8 mouse cellular contexts compared by ENCODE assay signal in genomic region chr3:152165351-152166098, GRCm38 (mm10). TPM values are rescaled to one million over a fixed set of nuclear protein-coding genes. Genes with fewer than 3 reads are reported as not detected.
DNase-seq lines count a peak whose midpoint lies in the region; ATAC-seq and TF ChIP-seq lines count a peak whose summit lies in the region.

No protein-coding gene starts in this region.

- ATAC-seq in heart, embryonic 13.5 days (ENCODE audit: extremely low read depth, insufficient number of reproducible peaks, low FRiP score, low TSS enrichment), result 0 out of 2 replicates have a peak, but pooled peaks have one; percentile 20
- peak; percentile 81 for ATAC-seq in kidney, embryonic 15.5 days (replicated peaks; ENCODE audit: low FRiP score)
- ATAC-seq in lung, embryonic 14.5 days (ENCODE audit: insufficient read depth), result peak; percentile 51

- 2% methylated on average over 53 of the region's 53 CpGs for WGBS in heart, embryonic 13.5 days
- 2% methylated on average over 52 of the region's 53 CpGs for WGBS in kidney, embryonic 15.5 days
- 4% methylated on average over 53 of the region's 53 CpGs for WGBS in lung, embryonic 14.5 days
- 4% methylated on average over 53 of the region's 53 CpGs for WGBS in olfactory bulb, adult 2 months

- H3K9me3 ChIP-seq in heart, embryonic 13.5 days, result no peaks in the 10 kb centered on the region
- H3K9me3 ChIP-seq in kidney, embryonic 15.5 days (replicated peaks), result no peaks in the 10 kb centered on the region; the same call in 1 of the 2 replicates
- H3K9me3 ChIP-seq in lung, embryonic 14.5 days (ENCODE audit: low read depth, low read length), result no peaks in the 10 kb centered on the region

- H3K36me3 ChIP-seq in heart, embryonic 13.5 days, result no peaks in the 10 kb centered on the region
- no peaks in the 10 kb centered on the region for H3K36me3 ChIP-seq in kidney, embryonic 15.5 days
- no peaks in the 10 kb centered on the region for H3K36me3 ChIP-seq in lung, embryonic 14.5 days (ENCODE audit: insufficient read depth)

- peak overlapping the region; percentile 39; the same call in 1 of the 2 replicates for H3K27ac ChIP-seq in heart, embryonic 13.5 days (replicated peaks)
- H3K27ac ChIP-seq in kidney, embryonic 15.5 days, result peak overlapping the region; percentile 59
- 0 out of 2 replicates have a peak overlapping the region, but pooled peaks have one; percentile 8 for H3K27ac ChIP-seq in lung, embryonic 14.5 days (ENCODE audit: low read depth)
- no peak overlapping the region for H3K27ac ChIP-seq in olfactory bulb, adult 2 months (ENCODE audit: insufficient read depth, low read depth, low read length)

- H3K27me3 ChIP-seq in heart, embryonic 13.5 days (replicated peaks), result peaks cover 19% of the 10 kb centered on the region
- H3K27me3 ChIP-seq in kidney, embryonic 15.5 days, result peaks cover 23% of the 10 kb centered on the region
- H3K27me3 ChIP-seq in lung, embryonic 14.5 days (ENCODE audit: insufficient read depth, low read length), result peaks cover 10% of the 10 kb centered on the region

- peaks cover 47% of the 10 kb centered on the region for H3K4me1 ChIP-seq in heart, embryonic 13.5 days
- H3K4me1 ChIP-seq in kidney, embryonic 15.5 days, result peaks cover 22% of the 10 kb centered on the region
- peaks cover 15% of the 10 kb centered on the region; the same call in 1 of the 2 replicates for H3K4me1 ChIP-seq in lung, embryonic 14.5 days (ENCODE audit: insufficient read depth)
- H3K4me1 ChIP-seq in olfactory bulb, adult 2 months (ENCODE audit: control insufficient read depth, insufficient read depth, low read length), result peaks cover 17% of the 10 kb centered on the region

- peak overlapping the region; percentile 71 for H3K4me3 ChIP-seq in heart, embryonic 13.5 days
- H3K4me3 ChIP-seq in kidney, embryonic 15.5 days (replicated peaks), result peak overlapping the region; percentile 52
- H3K4me3 ChIP-seq in lung, embryonic 14.5 days (ENCODE audit: low read depth, low read length), result peak overlapping the region; percentile 48
- peak overlapping the region; percentile 43 for H3K4me3 ChIP-seq in olfactory bulb, adult 2 months (ENCODE audit: insufficient read depth, low read depth, low read length)

- H3K4me2 ChIP-seq in heart, embryonic 13.5 days, result peak overlapping the region; percentile 98
- peak overlapping the region; percentile 91 for H3K4me2 ChIP-seq in kidney, embryonic 15.5 days
- peak overlapping the region; percentile 96 for H3K4me2 ChIP-seq in lung, embryonic 14.5 days

- peak; percentile 25 to 44 for DNase-seq in left cerebral cortex, adult 18-20 months (ENCODE audit: low spot score in 2 of 2)
- no peak for DNase-seq in left cerebral cortex, adult 11 months (ENCODE audit: low spot score)
- DNase-seq in embryo, embryonic 10.5 days (ENCODE audit: low spot score), result peak; percentile 75
- peak; percentile 62 for DNase-seq in lung, embryonic 14.5 days
- no peak for DNase-seq in layer of hippocampus, adult 9-10 months (ENCODE audit: low spot score)

- no peak for TF ChIP-seq POLR2A in olfactory bulb, adult 2 months (IDR thresholded peaks at IDR 0.05; ENCODE audit: insufficient read depth, low read depth, low read length)

- 0 out of 2 replicates have a peak, but pooled peaks have one; percentile 2 for TF ChIP-seq CTCF in lung, embryonic 14.5 days (IDR thresholded peaks at IDR 0.05; ENCODE audit: low read depth)
- no peak for TF ChIP-seq CTCF in olfactory bulb, adult 2 months (IDR thresholded peaks at IDR 0.05; ENCODE audit: insufficient read depth, low read depth, low read length)

- peak overlapping the region; percentile 86 for H3K9ac ChIP-seq in heart, embryonic 13.5 days
- peak overlapping the region; percentile 53 for H3K9ac ChIP-seq in kidney, embryonic 15.5 days
- H3K9ac ChIP-seq in lung, embryonic 14.5 days, result peak overlapping the region; percentile 55

RNA-seq across cellular contexts. Expression of gene Gipc2, which starts 0.5 kb away (rescaled TPM):
- total RNA-seq in left cerebral cortex, adult 18-20 months (2021), result 1 to 10 TPM; 3.2 to 3.5 TPM
- polyA plus RNA-seq in heart, embryonic 13.5 days (2015; fragmentation: Nextera tagmentation; extraction: Ambion mirVana), result 3.2 and 4.6 TPM in 2 replicates
- 25.4 and 30.4 TPM in 2 replicates for polyA plus RNA-seq in kidney, embryonic 15.5 days (2015; fragmentation: Nextera tagmentation; extraction: Ambion mirVana)
- polyA plus RNA-seq in lung, embryonic 14.5 days (2014; fragmentation: Nextera tagmentation; extraction: Ambion mirVana), result 4.3 and 6.8 TPM in 2 replicates
- not detected in 2 replicates for polyA plus RNA-seq in olfactory bulb, adult 2 months (2012; ENCODE audit: insufficient read depth, insufficient read length, low replicate concordance, missing spikeins)

RNA-seq across cellular contexts. Expression of gene Dnajb4, which starts 44.6 kb away (rescaled TPM):
- 10 to 100 TPM; 74.9 to 82.4 TPM for total RNA-seq in left cerebral cortex, adult 18-20 months (2021)
- polyA plus RNA-seq in heart, embryonic 13.5 days (2015; fragmentation: Nextera tagmentation; extraction: Ambion mirVana), result 38.3 and 47.6 TPM in 2 replicates
- 30.9 and 31.1 TPM in 2 replicates for polyA plus RNA-seq in kidney, embryonic 15.5 days (2015; fragmentation: Nextera tagmentation; extraction: Ambion mirVana)
- 33.7 and 36.8 TPM in 2 replicates for polyA plus RNA-seq in lung, embryonic 14.5 days (2014; fragmentation: Nextera tagmentation; extraction: Ambion mirVana)
- not detected in 2 replicates for polyA plus RNA-seq in olfactory bulb, adult 2 months (2012; ENCODE audit: insufficient read depth, insufficient read length, low replicate concordance, missing spikeins)

RNA-seq across cellular contexts. Expression of gene Fubp1, which starts 44.7 kb away (rescaled TPM):
- 100 to 1,000 TPM; 116 to 121 TPM for total RNA-seq in left cerebral cortex, adult 18-20 months (2021)
- polyA plus RNA-seq in heart, embryonic 13.5 days (2015; fragmentation: Nextera tagmentation; extraction: Ambion mirVana), result 118 and 128 TPM in 2 replicates
- 301 and 315 TPM in 2 replicates for polyA plus RNA-seq in kidney, embryonic 15.5 days (2015; fragmentation: Nextera tagmentation; extraction: Ambion mirVana)
- 300 and 305 TPM in 2 replicates for polyA plus RNA-seq in lung, embryonic 14.5 days (2014; fragmentation: Nextera tagmentation; extraction: Ambion mirVana)
- polyA plus RNA-seq in olfactory bulb, adult 2 months (2012; ENCODE audit: insufficient read depth, insufficient read length, low replicate concordance, missing spikeins), result 284 TPM in 1 of 2 replicates, not detected in the other

Comparison
In these comparisons a context has a peak if more than half of its experiments do, and no peak if none do; other contexts are left out.
1. DNase-seq: peak in left cerebral cortex, adult 18-20 months (2 of 2), embryo, embryonic 10.5 days (single experiment) and lung, embryonic 14.5 days (single experiment); none in left cerebral cortex, adult 11 months (single experiment) and layer of hippocampus, adult 9-10 months (single experiment).
2. ATAC-seq: peak in every context shown above with its lines; median percentile 81 in kidney, embryonic 15.5 days; 51 in lung, embryonic 14.5 days; 20 in heart, embryonic 13.5 days.
3. Peak in every context shown above with its lines, with median percentiles within 50 percentile points of each other: H3K4me2 ChIP-seq, H3K4me3 ChIP-seq and H3K9ac ChIP-seq.